8 mouse cellular contexts compared by ENCODE assay signal in the genomic region with DNA sequence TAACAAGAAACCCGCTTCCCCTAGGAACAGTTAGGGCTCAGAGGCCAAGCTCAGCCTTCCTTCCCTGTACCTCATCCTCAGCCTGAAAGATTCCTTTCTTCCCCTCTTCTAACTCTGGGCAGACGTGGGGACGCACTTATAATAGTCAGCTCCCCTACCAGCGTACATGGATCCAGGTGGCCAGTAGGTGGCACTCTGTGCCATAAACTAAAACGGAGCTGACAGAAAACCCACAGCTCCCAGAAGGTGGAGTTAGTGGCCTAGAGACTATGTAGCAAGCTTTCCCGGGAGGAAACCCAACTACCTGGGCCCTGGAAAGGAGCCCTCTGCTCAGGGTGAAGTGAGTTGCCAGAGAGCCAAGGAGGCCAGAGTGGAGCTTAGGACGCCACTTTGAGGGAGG. TPM values are rescaled to one million over a fixed set of nuclear protein-coding genes. Genes with fewer than 3 reads are reported as not detected.
DNase-seq lines count a peak whose midpoint lies in the region; ATAC-seq and TF ChIP-seq lines count a peak whose summit lies in the region.

No protein-coding gene starts in this region.

- H3K27ac ChIP-seq in midbrain, embryonic 10.5 days (replicated peaks), result no peak overlapping the region
- no peak overlapping the region for H3K27ac ChIP-seq in midbrain, embryonic 15.5 days
- no peak overlapping the region for H3K27ac ChIP-seq in limb, embryonic 14.5 days (replicated peaks; ENCODE audit: low read depth, low read length)

- H3K9me3 ChIP-seq in midbrain, embryonic 10.5 days (replicated peaks), result no peaks in the 10 kb centered on the region
- no peaks in the 10 kb centered on the region for H3K9me3 ChIP-seq in midbrain, embryonic 15.5 days
- H3K9me3 ChIP-seq in limb, embryonic 14.5 days (ENCODE audit: control insufficient read depth, low read length), result no peaks in the 10 kb centered on the region

- no peak overlapping the region for H3K9ac ChIP-seq in midbrain, embryonic 15.5 days
- no peak overlapping the region for H3K9ac ChIP-seq in limb, embryonic 14.5 days (ENCODE audit: low read depth, low read length, severe bottlenecking)

- H3K4me2 ChIP-seq in midbrain, embryonic 15.5 days, result no peak overlapping the region
- no peak overlapping the region for H3K4me2 ChIP-seq in limb, embryonic 14.5 days (replicated peaks; ENCODE audit: low read depth, low read length, severe bottlenecking)

- peak; percentile 69 for DNase-seq in midbrain, embryonic 10.5 days (ENCODE audit: low spot score)
- peak; percentile 69 for DNase-seq in cerebellum, adult 8-10 months
- peak; percentile 59 to 84 for DNase-seq in frontal cortex, adult 2 months (ENCODE audit: extremely low spot score in 1 of 2, low spot score in 1 of 2)
- DNase-seq in kidney, adult 8-10 months, result peak; percentile 61 to 86
- peak; percentile 87 for DNase-seq in limb, embryonic 14.5 days (ENCODE audit: low spot score)
- peak; percentile 48 for DNase-seq in ovary, postnatal 10 days (ENCODE audit: low spot score)
- DNase-seq in testis, postnatal 14 days (ENCODE audit: low spot score), result peak; percentile 53

- no peak for TF ChIP-seq POLR2A in limb, embryonic 14.5 days (IDR thresholded peaks at IDR 0.05; ENCODE audit: borderline replicate concordance, extremely low read depth, insufficient read depth, insufficient read length)

- no peak overlapping the region for H3K4me3 ChIP-seq in midbrain, embryonic 10.5 days
- no peak overlapping the region for H3K4me3 ChIP-seq in midbrain, embryonic 15.5 days
- no peak overlapping the region for H3K4me3 ChIP-seq in limb, embryonic 14.5 days (replicated peaks; ENCODE audit: low read length)

- no peaks in the 10 kb centered on the region for H3K27me3 ChIP-seq in midbrain, embryonic 10.5 days (ENCODE audit: low read depth, poor library complexity, severe bottlenecking)
- H3K27me3 ChIP-seq in midbrain, embryonic 15.5 days (replicated peaks), result no peaks in the 10 kb centered on the region
- H3K27me3 ChIP-seq in limb, embryonic 14.5 days (ENCODE audit: control insufficient read depth, insufficient read depth, low read length), result no peaks in the 10 kb centered on the region

- WGBS in midbrain, embryonic 10.5 days, result 26% methylated on average over 7 of the region's 7 CpGs
- WGBS in midbrain, embryonic 15.5 days, result 24% methylated on average over 7 of the region's 7 CpGs
- 26% methylated on average over 7 of the region's 7 CpGs for WGBS in limb, embryonic 14.5 days

- H3K4me1 ChIP-seq in midbrain, embryonic 10.5 days, result no peaks in the 10 kb centered on the region
- H3K4me1 ChIP-seq in midbrain, embryonic 15.5 days, result peaks cover 3% of the 10 kb centered on the region
- H3K4me1 ChIP-seq in limb, embryonic 14.5 days (ENCODE audit: control insufficient read depth, insufficient read depth, low read length), result no peaks in the 10 kb centered on the region

- no peak; the same call in 1 of the 2 replicates for ATAC-seq in midbrain, embryonic 15.5 days (replicated peaks)
- ATAC-seq in limb, embryonic 14.5 days (ENCODE audit: low FRiP score, low read depth), result peak; percentile 45; the same call in 1 of the 2 replicates

- peaks cover 4% of the 10 kb centered on the region for H3K36me3 ChIP-seq in midbrain, embryonic 10.5 days
- no peaks in the 10 kb centered on the region for H3K36me3 ChIP-seq in midbrain, embryonic 15.5 days (replicated peaks)
- H3K36me3 ChIP-seq in limb, embryonic 14.5 days (ENCODE audit: control insufficient read depth, insufficient read depth, low read length), result peaks cover 5% of the 10 kb centered on the region; the same call in 1 of the 2 replicates

RNA-seq across cellular contexts. Expression of a gene that starts 18.3 kb away (rescaled TPM):
- polyA plus RNA-seq in midbrain, embryonic 10.5 days (2016; fragmentation: Nextera tagmentation; extraction: Ambion mirVana), result 11.7 and 12.7 TPM in 2 replicates
- polyA plus RNA-seq in midbrain, embryonic 15.5 days (2015; fragmentation: Nextera tagmentation; extraction: Ambion mirVana), result 4.3 and 4.8 TPM in 2 replicates
- polyA plus RNA-seq in frontal cortex, adult 2 months (2012; rRNA removed), result 1.7 and 2.0 TPM in 2 replicates
- 37.7 and 53.0 TPM in 2 replicates for polyA plus RNA-seq in limb, embryonic 14.5 days (2012; rRNA removed)
- 31.2 and 31.8 TPM in 2 replicates for polyA plus RNA-seq in limb, embryonic 14.5 days (2014; fragmentation: Nextera tagmentation; extraction: Ambion mirVana)

RNA-seq across cellular contexts. Expression of a gene that starts 32.2 kb away (rescaled TPM):
- polyA plus RNA-seq in midbrain, embryonic 10.5 days (2016; fragmentation: Nextera tagmentation; extraction: Ambion mirVana), result 0.49 and 1.0 TPM in 2 replicates
- 3.3 and 3.5 TPM in 2 replicates for polyA plus RNA-seq in midbrain, embryonic 15.5 days (2015; fragmentation: Nextera tagmentation; extraction: Ambion mirVana)
- 58.2 and 58.9 TPM in 2 replicates for polyA plus RNA-seq in frontal cortex, adult 2 months (2012; rRNA removed)
- polyA plus RNA-seq in limb, embryonic 14.5 days (2012; rRNA removed), result 2.7 and 3.3 TPM in 2 replicates
- 1.3 and 1.6 TPM in 2 replicates for polyA plus RNA-seq in limb, embryonic 14.5 days (2014; fragmentation: Nextera tagmentation; extraction: Ambion mirVana)

Comparison
In these comparisons a context has a peak if more than half of its experiments do, and no peak if none do; other contexts are left out.
1. RNA of a gene that starts 32.2 kb away (polyA plus RNA-seq): 58.2 to 58.9 TPM in frontal cortex, adult 2 months; 3.3 to 3.5 TPM in midbrain, embryonic 15.5 days, 1.3 to 3.3 TPM in limb, embryonic 14.5 days and 0.49 to 1.0 TPM in midbrain, embryonic 10.5 days; every median in the first group is over 10 times any median in the second.
2. Peak in every context shown above with its lines, with median percentiles within 50 percentile points of each other: DNase-seq.